Mouse (Mus musculus) hindbrain, embryonic 12.5 days (tissue): Measurements from ENCODE around the gene Smoc2. TPM values are rescaled to one million over a fixed set of nuclear protein-coding genes. Genes with fewer than 3 reads are reported as not detected.

ENCODE experiments used
- ATAC-seq: fragments of 200-750 bp; cut with Nextera tagmentation; 2 replicates; pipeline ENCODE4 v1.8.0; 2017; ENCODE audit warnings: moderate TSS enrichment; ENCODE audit not compliant: low FRiP score
- H3K27ac ChIP-seq: fragments of 300-500 bp; sonication (generic); 2 replicates; pipeline ENCODE4 v1.5.1; 2016; ENCODE audit warnings: mild to moderate bottlenecking
- H3K27me3 ChIP-seq: fragments of 300-500 bp; sonication (generic); 2 replicates; pipeline ENCODE4 v1.6.1; 2016; ENCODE audit warnings: mild to moderate bottlenecking
- H3K36me3 ChIP-seq: fragments of 300-500 bp; sonication (generic); 2 replicates; pipeline ENCODE4 v1.6.1; 2016; ENCODE audit warnings: mild to moderate bottlenecking
- H3K4me1 ChIP-seq: fragments of 300-500 bp; sonication (generic); 2 replicates; pipeline ENCODE4 v1.6.1; 2016
- H3K4me2 ChIP-seq: fragments of 300-500 bp; sonication (generic); replicated peaks from 2 replicates; pipeline ENCODE4 v1.6.1; 2016; ENCODE audit warnings: mild to moderate bottlenecking
- H3K4me3 ChIP-seq: fragments of 300-500 bp; sonication (generic); 2 replicates; pipeline ENCODE4 v1.5.1; 2016; ENCODE audit warnings: mild to moderate bottlenecking
- H3K9ac ChIP-seq: fragments of 300-500 bp; sonication (generic); 2 replicates; pipeline ENCODE4 v1.6.1; 2016; ENCODE audit warnings: mild to moderate bottlenecking, moderate library complexity
- H3K9me3 ChIP-seq: fragments of 300-500 bp; sonication (generic); replicated peaks from 2 replicates; pipeline ENCODE4 v1.6.1; 2016; ENCODE audit warnings: mild to moderate bottlenecking
- WGBS: fragments of 180-500 bp; shearing (Covaris S2); methylation state at CpG from one replicate; pipeline ENCODE4 v1.1.7; 2016; 5-methylcytosine and 5-hydroxymethylcytosine counted together
- polyA plus RNA-seq: library from polyadenylated mRNA; unstranded; fragments of >200 nt; fragmentation: Nextera tagmentation; extraction: Ambion mirVana; gene quantifications from 2 replicates; pipeline ENCODE4 v1.2.1, GENCODE M21; 2016

Smoc2 gene
- polyA plus RNA-seq, 1 experiment from 2014 or later, result 59.2 TPM

GRCm38 (mm10) chr17:14398650-14399424 lies 119.5 kb downstream of the Smoc2 start:
- 87% methylated on average over 8 of the region's 8 CpGs for WGBS

DNA sequence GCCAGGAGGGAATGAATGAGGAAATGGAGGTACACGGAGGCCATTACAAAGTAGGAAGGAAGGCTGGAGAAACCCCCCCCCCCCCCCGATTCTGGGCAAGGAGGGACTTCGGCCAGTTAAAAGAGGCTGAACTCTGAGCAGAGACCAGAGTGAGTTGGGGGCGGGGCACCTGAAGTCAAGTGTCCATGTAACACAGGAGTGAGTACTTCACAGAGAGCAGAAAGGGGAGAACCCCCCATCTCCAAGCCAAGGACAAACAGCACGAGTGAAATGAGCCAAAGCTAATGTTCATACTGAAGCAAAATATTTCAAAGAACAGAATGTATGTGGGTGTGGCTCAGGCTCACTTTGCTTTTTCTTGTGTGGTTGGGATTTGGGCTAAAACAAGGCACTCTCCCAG lies 121.7 kb downstream of the Smoc2 start:
- 71% methylated on average over 5 of the region's 5 CpGs for WGBS
- no peak overlapping the region for H3K4me2 ChIP-seq
- H3K27ac ChIP-seq, result no peak overlapping the region
- no peak overlapping the region for H3K9ac ChIP-seq
- H3K9me3 ChIP-seq, result no peaks in the 10 kb centered on the region
- H3K4me3 ChIP-seq, result no peak overlapping the region
- ATAC-seq, result no peak
- H3K4me1 ChIP-seq, result no peaks in the 10 kb centered on the region
- H3K36me3 ChIP-seq, result no peaks in the 10 kb centered on the region
- no peaks in the 10 kb centered on the region for H3K27me3 ChIP-seq

More at GRCm38 (mm10) chr17:14398650-14399424, 119.5 kb downstream of the Smoc2 start:
- Histone ChIP-seq H3K4me2 (no peak overlapping the region), H3K9ac (no peak overlapping the region), H3K36me3 (no peaks in the 10 kb centered on the region), H3K9me3 (no peaks in the 10 kb centered on the region), H3K4me3 (no peak overlapping the region), H3K27ac (no peak overlapping the region), H3K27me3 (no peaks in the 10 kb centered on the region), H3K4me1 (no peaks in the 10 kb centered on the region)
- no peak for ATAC-seq

DNA sequence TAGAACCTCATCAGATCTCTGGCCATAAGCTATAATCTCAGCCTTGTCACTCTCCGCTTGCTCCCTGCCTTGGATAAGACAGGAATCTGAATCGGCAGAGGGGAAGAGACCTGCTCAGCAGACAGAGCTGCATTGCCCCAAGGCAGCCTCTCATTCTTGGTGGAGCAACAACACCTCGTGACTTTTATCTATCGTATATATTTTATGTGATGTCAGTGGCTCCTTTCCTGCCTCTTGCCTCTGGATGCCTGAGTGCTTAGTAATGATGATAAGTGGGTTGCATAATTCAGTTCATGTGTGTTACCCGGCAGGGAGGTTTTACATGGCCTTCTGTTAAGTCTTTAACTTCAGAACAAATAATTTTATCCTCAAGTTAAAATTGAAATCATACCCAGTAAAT lies 128.6 kb downstream of the Smoc2 start:
- Histone ChIP-seq H3K36me3 (no peaks in the 10 kb centered on the region), H3K4me1 (no peaks in the 10 kb centered on the region), H3K9me3 (no peaks in the 10 kb centered on the region), H3K9ac (no peak overlapping the region), H3K4me2 (no peak overlapping the region), H3K27ac (no peak overlapping the region), H3K27me3 (no peaks in the 10 kb centered on the region), H3K4me3 (no peak overlapping the region)
- WGBS, result 81% methylated on average over 5 of the region's 5 CpGs
- ATAC-seq, result no peak

DNA sequence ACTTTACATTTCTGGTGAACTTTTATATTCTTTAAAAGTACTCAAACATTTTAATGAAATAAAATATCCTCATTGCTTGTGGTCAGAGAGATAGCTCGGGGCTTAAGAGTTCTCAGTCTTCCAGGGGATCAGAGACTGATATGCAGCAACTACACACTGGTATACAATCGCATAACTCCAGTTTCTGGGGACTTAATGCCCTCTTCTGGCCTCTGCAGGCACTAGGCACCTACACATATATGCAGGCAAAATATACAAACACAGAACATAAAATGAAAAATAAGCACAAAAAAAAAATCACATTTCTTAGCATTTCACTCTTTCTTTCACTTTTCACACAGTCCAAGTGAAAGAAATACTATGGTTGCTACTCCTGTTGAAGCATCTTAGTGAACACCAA lies 133.2 kb downstream of the Smoc2 start:
- no peaks in the 10 kb centered on the region for H3K9me3 ChIP-seq
- WGBS, result 79% methylated on average over 2 of the region's 2 CpGs
- no peaks in the 10 kb centered on the region for H3K4me1 ChIP-seq
- no peak overlapping the region for H3K4me3 ChIP-seq
- no peak overlapping the region for H3K9ac ChIP-seq
- no peaks in the 10 kb centered on the region for H3K36me3 ChIP-seq
- no peak overlapping the region for H3K4me2 ChIP-seq
- ATAC-seq, result no peak
- no peak overlapping the region for H3K27ac ChIP-seq
- H3K27me3 ChIP-seq, result no peaks in the 10 kb centered on the region

DNA sequence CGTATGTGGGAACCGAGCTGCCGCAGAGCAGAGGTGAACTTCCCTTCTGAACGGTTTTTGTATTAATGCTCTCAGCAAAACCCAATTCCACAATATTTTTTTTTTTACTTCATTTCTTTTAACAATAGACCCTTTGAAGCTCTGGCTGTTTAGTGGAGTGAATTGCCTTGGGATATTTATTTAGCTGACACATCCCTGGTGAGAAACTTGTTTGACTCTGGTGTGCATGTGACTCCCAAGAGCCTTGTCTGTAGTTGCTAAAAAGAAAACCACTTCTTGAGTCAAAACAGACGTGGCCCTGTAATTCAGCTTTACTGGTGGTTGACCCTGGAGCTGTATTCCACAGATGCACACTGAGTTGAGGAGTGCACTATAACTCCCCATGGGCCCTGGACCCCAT lies 135.2 kb downstream of the Smoc2 start:
- no peak overlapping the region for H3K9ac ChIP-seq
- WGBS, result 65% methylated on average over 5 of the region's 5 CpGs
- no peaks in the 10 kb centered on the region for H3K27me3 ChIP-seq
- H3K9me3 ChIP-seq, result no peaks in the 10 kb centered on the region
- no peak for ATAC-seq
- H3K4me3 ChIP-seq, result no peak overlapping the region
- H3K4me2 ChIP-seq, result no peak overlapping the region
- H3K4me1 ChIP-seq, result no peaks in the 10 kb centered on the region
- H3K27ac ChIP-seq, result no peak overlapping the region
- H3K36me3 ChIP-seq, result no peaks in the 10 kb centered on the region

GRCm38 (mm10) chr17:14420460-14421046 lies 141.2 kb downstream of the Smoc2 start:
- no peak overlapping the region for H3K9ac ChIP-seq
- H3K4me3 ChIP-seq, result no peak overlapping the region
- H3K4me1 ChIP-seq, result no peaks in the 10 kb centered on the region
- ATAC-seq, result no peak
- no peaks in the 10 kb centered on the region for H3K9me3 ChIP-seq
- 48% methylated on average over 8 of the region's 8 CpGs for WGBS
- no peak overlapping the region for H3K27ac ChIP-seq
- no peaks in the 10 kb centered on the region for H3K27me3 ChIP-seq
- no peaks in the 10 kb centered on the region for H3K36me3 ChIP-seq
- H3K4me2 ChIP-seq, result no peak overlapping the region

GRCm38 (mm10) chr17:14426481-14426880 lies 147.2 kb downstream of the Smoc2 start:
- ATAC-seq, result no peak
- 74% methylated on average over 6 of the region's 6 CpGs for WGBS
- Histone ChIP-seq H3K9ac (no peak overlapping the region), H3K4me2 (no peak overlapping the region), H3K27ac (no peak overlapping the region), H3K4me1 (no peaks in the 10 kb centered on the region), H3K9me3 (no peaks in the 10 kb centered on the region), H3K27me3 (no peaks in the 10 kb centered on the region), H3K4me3 (no peak overlapping the region), H3K36me3 (no peaks in the 10 kb centered on the region)

DNA sequence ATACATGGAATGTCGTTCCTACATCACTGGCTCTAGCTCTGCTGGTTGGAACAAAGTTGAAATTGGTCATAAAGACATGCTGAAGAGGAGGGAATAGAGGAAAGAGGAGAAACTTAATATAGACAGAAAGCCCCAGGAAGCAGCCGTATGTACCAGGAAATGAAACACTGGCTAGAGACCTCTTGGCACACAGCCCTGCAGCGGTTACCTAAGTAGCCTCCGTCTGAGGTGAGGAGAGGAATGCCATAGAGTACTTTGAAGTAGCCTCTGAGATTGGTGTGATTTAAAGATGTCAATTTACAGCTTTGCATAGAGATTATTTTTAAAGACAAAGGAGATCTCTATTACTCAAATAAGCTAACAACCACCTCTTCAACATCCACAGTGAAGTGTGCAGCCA lies 155.4 kb downstream of the Smoc2 start:
- no peaks in the 10 kb centered on the region for H3K9me3 ChIP-seq
- no peak for ATAC-seq
- no peak overlapping the region for H3K9ac ChIP-seq
- H3K4me2 ChIP-seq, result no peak overlapping the region
- no peaks in the 10 kb centered on the region for H3K36me3 ChIP-seq
- WGBS, result 87% methylated on average over 4 of the region's 4 CpGs
- no peaks in the 10 kb centered on the region for H3K27me3 ChIP-seq
- no peak overlapping the region for H3K27ac ChIP-seq
- no peak overlapping the region for H3K4me3 ChIP-seq
- no peaks in the 10 kb centered on the region for H3K4me1 ChIP-seq

DNA sequence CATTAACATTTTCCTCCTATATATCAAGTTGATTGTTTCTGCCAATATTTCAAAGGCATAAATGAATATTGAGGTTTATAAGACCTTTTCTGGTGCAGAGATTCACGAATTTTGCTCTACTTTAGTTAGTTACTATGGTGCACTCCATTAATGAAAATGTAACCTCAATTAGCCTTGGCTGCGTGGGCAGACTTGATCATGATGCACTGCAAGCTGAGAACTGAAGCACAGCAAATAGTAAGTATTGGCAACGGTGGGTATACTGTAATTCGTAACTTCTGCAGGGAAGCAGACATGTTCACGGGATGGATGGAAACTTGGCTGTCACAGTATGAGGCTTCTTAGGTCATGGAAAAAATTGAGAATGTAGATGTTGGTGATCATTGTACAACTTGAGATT lies 166.3 kb downstream of the Smoc2 start:
- H3K27ac ChIP-seq, result no peak overlapping the region
- no peaks in the 10 kb centered on the region for H3K27me3 ChIP-seq
- H3K9me3 ChIP-seq, result no peaks in the 10 kb centered on the region
- H3K9ac ChIP-seq, result no peak overlapping the region
- H3K4me3 ChIP-seq, result no peak overlapping the region
- H3K4me1 ChIP-seq, result no peaks in the 10 kb centered on the region
- H3K36me3 ChIP-seq, result no peaks in the 10 kb centered on the region
- WGBS, result 87% methylated on average over 5 of the region's 5 CpGs
- ATAC-seq, result no peak
- H3K4me2 ChIP-seq, result no peak overlapping the region

- no peak overlapping the region for H3K9ac ChIP-seq
- no peaks in the 10 kb centered on the region for H3K36me3 ChIP-seq
- no peaks in the 10 kb centered on the region for H3K27me3 ChIP-seq
- no peak overlapping the region for H3K27ac ChIP-seq
- no peaks in the 10 kb centered on the region for H3K4me1 ChIP-seq
- no peaks in the 10 kb centered on the region for H3K9me3 ChIP-seq
- WGBS, result 78% methylated on average over 5 of the region's 5 CpGs
- no peak overlapping the region for H3K4me2 ChIP-seq
- no peak for ATAC-seq
- H3K4me3 ChIP-seq, result no peak overlapping the region
Measured at GRCm38 (mm10) chr17:14447275-14447674, 168.0 kb downstream of the Smoc2 start.

Other genes starting within 250 kb of the Smoc2 start
- not detected in 2 replicates for gene Gm7358, start 220.0 kb upstream of the Smoc2 start, polyA plus RNA-seq
- gene Dact2, start 75.2 kb upstream of the Smoc2 start, polyA plus RNA-seq, result 1.0 and 1.3 TPM in 2 replicates